Mouse (Mus musculus) heart, adult 2 months (tissue): Measurements from ENCODE around the gene Lrrc7.

Source experiments
- CTCF ChIP-seq: fragments of 200-600 bp; IDR thresholded peaks from 2 replicates; pipeline ENCODE4 v1.8.1; 2022; ENCODE audit warnings: antibody characterized with exemption, mild to moderate bottlenecking, moderate library complexity
- POLR2A ChIP-seq: fragments of 200-500 bp; IDR thresholded peaks from 2 replicates; pipeline ENCODE4 v1.6.1; 2011; ENCODE audit warnings: mild to moderate bottlenecking, low read depth, low read length, control low read depth; ENCODE audit not compliant: insufficient read depth

DNA sequence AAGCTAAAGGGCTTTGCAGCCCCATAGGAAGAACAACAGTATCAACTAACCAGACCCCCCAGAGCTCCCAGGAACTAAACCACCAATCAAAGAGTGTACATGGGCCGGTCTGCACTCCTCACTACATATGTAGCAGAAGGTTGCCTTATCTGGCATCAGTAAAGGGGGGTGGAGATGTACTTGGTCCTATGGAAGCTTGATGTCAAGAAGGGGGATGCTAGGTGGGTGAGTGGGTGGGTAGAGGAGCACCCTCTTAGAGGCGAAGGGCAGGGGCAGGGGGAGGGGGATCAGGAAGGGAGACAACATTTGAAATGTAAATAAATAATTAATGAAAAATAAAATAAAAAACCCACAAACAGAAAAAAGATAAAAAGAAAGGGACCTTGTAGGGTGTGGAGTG is 496.8 kb downstream of the Lrrc7 start:
- TF ChIP-seq CTCF (no peak), POLR2A (no peak)
